Mouse (Mus musculus): ENCODE results near the gene Kif1c.
A peak's percentile ranks its signal among the peaks of the same experiment; 100 is the strongest.

The Kif1c gene

DNA sequence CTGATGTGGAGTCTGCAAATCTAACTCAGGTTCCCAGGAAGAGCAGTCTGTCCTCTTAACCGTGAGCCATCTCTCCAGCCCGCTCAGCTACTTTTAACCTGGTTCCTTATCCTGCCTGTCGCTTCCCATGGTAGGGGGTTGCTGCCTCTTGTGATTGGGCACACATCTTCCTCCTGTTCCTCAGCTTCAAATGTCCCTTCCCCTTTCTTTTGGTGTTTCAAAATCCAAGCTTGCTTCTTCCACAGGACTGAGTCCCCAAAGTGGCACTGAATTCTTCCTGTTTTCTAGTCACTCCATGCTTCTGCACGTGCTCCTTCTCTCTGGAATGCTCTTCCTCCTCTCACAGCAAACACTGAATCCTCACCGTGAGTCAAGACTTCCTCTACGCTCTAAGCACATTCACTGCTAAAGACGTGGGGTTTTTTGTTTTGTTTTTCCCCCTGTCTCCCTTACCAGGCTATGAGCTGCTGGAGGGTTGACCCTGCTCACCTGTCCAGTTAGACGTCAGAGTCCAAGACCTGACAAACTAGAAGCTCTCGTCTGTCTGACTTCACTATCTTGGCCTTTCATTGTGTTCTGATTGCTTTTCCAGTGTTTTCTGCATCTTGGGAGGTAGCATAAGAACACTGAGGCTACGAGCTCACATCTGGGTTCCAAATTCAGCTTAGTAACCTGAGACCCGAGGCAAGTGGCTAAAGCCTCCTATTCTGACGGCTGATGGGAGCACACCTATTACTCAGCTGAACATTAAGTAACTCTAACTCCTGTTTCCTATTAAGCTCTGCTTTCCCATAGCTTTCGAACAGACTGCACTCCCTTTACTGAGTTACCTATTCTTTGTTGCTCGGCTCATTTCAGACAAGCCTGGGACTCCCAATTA is 32.8 kb upstream of the Kif1c start:
- DNase-seq = peak; percentile 36

DNA sequence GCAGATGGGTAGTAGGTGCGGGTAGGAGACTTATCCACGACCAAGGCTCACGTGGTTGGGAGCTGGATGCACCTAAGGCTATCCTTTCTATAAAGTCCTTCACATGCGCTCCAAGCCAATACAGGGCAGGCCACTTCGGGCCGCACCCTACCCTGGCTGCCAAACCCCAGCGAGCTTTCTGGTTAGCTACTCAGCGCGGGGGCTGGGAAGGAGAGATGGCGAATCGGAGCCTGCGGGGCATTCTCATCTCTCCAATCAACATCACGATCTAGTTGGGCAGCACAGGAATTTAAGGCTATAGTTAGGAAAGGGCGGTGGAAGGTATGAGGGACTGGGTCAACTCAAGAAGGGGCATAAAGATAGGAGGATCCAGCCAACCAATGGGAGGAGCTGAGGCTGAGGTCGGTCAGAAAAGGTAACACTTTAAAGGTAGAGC is 32.0 kb upstream of the Kif1c start:
- DNase-seq = no peak

DNA sequence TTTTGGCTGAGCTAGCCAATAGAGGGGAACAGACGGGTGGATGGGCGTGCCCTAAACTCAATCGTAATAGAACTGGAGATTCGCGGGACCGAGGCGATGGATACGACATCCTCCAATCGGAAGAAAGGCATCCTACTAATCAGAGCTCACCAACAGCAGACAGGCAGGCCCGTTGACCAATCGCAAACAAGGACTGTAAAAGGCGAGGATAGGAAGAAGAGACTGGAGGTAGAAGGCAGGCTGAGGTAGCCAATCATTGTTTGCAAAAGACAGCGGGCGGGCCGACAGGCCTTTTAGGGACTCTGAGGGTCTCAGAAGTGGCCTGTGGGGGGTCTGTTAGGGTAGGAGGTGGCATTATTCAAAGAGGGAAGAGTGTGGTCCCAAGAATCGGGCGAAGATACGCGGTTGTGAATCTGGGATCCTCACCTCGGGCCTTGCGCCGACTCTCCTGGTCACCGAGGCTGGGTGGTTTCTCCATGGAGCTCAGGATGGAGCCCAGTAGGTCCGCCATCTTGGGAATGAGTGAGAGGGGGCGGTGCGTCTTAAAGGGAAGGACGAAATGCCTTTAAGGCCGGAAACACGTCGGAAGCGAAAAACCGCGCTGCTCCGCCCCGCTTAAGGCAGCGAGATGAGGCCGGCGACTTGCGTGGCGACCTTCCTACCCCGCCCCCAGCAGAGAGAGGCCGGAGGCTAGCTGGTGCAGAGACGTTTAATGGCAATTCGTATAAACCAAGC is 31.4 kb upstream of the Kif1c start, which contains the start of gene Spag7:
Spag7 (minus strand) TSS at position 646 of the 735 bp plus-strand sequence.
- peak; percentile 100 for DNase-seq

DNA sequence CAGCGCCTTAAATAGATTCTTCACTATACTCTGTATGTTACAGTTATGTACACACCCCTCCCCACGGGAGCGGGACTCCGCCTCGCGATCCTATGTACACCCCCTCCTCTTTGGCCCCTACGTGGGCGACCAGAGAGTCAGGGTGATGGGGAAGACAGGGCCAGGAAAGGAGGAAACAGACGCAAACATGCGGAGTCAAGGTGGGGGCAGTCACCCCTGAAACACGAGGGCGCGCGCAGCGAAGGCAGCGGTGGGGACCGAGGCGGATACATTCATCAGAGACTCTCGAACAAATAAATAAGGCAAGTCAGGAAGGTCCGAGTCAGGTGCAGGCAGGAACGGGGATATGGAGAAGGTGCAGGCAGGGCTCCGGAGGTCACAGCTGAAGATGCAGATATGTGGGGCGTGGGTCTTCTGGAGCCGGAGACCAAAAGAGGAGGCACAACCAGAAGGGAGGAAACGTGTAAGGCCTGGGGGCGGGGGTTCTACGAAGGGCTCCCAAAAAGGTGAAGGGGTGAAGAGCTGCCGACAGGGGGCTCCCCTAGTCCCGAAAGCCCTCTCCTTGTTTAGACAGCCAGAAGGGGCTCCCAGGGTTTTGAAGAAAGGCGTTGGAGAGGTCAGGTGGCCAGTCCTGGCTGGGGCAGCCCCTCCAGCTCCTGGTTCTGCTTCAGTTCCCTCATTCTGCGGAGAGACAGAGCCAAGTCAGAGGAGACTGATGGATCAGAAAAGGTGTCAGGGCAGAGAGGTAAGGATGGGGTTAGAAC is 30.6 kb upstream of the Kif1c start:
- DNase-seq = peak; percentile 87

DNA sequence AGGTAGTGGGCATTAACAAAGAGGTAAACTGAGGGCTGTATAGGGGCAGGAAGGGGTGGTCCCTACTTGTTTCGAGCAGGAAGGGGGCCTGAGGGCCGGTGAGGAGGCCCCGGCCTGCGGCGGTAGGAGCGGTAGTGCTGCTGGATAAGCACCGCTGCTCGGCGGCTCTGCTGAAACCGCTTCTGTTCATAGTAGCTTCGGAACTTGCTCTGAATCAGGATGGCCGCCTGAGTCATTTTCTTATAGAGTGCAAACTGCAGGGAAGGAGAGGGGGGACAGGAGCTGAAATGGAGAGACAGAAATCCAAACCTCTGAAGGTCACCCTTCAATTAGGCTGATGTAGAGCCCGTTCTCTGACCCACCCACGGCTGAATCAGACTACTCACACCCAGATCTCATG is 29.9 kb upstream of the Kif1c start:
- no peak for DNase-seq

DNA sequence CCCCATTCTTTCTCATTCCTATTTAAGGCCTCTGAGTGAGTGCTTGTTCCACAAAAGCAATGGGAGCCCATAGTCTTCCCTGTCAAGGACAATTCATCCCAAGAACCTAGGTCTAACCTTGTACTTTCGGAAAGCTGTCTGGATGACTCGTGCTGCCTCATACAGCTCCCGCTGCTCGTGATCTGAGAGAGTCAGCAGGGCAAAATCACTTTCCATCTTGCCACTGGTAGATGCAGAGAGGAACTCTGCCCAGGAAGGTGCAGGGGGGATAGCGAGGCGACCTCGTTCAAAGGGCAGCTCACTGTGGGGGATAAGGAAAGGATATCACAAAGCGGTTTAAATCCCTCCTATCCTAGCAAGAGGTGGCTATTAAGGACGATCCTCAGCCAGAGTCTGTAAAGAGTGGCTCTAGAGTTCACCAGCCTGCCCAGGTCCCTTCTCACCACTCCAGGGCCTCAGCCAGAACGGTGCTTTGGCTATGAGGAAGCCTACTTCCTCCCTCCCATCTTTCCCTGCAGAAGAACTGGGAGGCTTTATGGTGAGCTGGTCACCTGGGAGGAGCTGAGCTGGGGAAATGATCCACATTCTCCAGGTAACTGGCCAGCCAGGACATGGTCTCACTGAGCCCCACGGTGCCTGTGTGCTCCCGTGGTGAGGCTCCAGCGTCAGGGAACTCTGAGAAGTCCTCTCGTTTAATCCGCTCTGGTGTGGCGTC is 28.9 kb upstream of the Kif1c start:
- DNase-seq = peak; percentile 35

DNA sequence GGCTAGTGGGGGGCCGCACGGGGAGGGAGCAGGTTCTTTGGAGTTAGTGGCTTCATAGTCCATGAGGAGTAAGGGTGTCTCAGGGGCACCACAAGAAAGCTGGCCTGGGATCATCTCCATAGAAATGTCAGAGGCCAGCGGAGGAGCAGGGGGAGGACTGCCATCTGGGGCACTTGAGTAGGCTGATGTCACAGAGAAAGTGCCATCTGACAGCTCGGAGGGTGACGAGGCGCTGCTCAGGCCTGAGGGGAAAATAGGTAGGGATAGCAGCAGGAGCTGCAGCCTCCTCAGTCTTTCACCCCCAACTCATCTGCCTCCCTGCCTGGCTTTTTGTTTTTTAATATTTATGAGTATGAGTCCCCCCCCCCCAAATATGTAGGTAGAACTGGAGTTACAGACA is 26.3 kb upstream of the Kif1c start:
- peak; percentile 36 for DNase-seq

DNA sequence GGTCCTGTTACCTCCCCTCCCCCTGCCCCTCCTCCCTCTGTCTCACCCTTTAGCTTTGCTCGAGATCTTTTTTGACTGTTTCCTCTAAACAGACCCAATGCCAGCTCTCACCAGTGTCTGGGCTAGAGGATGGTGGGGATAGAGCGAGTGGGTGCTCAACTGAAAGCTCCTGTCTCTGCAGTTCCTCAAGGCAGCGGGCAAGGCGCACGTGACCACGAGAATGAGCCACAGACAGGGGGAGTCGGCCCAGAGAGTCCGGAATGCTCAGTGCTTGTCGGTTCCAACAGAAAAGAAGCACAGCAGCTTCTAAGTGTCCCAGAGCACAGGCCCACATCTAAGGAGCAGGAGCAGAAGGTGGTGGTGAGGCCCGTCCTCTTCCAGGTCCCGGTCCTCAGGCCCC is 25.8 kb upstream of the Kif1c start:
- peak; percentile 38 for DNase-seq

DNA sequence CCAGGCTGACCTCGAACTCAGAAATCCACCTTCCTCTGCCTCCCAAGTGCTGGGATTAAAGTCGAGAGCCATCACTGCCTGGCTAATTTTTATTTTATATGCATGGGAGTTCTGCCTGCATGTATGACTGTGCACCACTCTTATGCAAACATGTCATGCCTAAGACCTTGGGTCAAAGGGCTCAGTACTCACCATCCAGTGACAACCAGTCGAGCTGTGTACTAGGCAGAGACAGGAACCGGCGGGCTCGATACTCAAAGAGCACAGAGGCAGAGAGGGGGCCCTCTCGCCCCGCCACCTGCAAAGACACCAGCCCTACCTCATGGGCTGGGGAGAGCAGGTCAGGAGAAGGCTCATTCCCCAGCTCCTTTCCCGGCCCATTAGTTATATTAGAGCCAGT is 22.3 kb upstream of the Kif1c start:
- DNase-seq = no peak

DNA sequence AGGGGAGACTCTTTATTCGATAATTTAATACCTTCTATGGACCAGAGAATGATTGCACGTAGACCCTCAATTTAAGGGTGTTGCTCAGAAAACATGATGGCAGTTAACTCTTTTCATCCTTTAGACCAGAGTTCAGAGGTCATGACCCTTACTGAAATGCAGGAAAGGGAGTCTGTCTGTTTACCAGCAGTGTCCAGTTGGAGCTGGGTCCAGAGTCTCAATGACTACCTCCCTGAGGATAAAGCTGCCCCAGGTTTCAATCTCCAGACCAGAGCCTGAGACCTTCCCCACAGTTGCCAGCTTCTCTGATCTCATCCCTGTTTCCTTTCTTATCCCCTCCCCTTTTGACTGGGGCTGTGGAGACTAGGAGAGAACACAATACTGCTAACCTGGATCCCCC is 21.8 kb upstream of the Kif1c start:
- DNase-seq = no peak

DNA sequence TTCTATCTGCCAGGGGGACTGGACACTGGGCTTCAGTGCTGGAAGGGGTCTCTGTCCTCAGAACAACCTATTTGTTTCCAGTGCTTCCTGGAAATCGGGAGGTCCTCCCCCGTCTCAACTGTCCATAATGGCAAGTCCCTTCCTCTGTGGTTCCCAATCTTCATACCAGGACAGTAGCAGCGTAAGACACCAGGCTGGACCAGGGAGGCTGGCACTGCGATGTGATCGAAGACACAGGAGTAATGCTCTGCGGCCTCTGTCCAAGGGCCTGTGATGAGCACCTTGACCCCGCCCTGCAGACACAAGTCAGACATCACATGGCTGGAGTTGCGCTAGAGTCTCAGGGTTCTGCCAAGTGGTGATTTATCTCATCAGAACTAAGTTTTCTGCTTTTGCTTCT is 21.0 kb upstream of the Kif1c start:
- DNase-seq = no peak

DNA sequence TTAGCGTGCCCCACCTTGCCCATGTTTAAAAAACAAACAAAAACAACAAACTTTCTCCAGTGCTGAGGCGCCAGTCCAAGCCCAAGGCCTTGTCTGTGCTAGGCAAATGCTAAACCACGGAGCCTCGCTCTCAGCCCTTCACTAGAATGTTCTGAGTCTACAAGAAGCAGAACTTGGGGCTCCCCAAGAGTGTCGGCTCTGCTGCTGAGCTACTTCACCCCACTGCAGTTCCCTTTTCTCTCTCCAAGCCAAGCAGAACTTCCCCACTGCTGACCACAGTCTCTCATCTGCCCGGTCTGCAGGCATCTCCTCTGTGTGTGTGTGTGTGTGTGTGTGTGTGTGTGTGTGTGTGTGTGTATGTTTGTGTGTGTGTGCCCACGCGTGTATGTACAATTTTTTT is 20.5 kb upstream of the Kif1c start:
- DNase-seq = no peak

DNA sequence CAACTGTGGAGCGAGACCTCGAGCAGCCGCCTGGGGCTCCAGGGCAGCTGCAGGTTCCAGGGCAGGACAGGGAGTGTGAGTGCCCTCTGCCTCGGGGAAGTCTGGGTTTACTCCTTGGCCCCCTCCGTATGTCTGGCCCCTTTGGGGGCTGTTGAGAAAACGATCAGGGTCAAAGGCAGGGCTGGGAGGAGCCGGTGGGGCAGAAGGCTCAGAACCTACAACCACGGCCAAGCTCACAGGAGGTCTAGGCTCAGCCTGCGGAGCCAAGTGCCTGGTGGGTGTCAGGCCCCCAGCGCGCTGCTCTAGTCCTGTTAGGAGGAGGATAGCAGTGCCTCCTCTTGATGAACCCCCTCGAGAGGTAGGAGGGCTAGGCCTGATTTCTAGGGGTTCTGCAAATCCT is 19.2 kb upstream of the Kif1c start:
- no peak for DNase-seq

DNA sequence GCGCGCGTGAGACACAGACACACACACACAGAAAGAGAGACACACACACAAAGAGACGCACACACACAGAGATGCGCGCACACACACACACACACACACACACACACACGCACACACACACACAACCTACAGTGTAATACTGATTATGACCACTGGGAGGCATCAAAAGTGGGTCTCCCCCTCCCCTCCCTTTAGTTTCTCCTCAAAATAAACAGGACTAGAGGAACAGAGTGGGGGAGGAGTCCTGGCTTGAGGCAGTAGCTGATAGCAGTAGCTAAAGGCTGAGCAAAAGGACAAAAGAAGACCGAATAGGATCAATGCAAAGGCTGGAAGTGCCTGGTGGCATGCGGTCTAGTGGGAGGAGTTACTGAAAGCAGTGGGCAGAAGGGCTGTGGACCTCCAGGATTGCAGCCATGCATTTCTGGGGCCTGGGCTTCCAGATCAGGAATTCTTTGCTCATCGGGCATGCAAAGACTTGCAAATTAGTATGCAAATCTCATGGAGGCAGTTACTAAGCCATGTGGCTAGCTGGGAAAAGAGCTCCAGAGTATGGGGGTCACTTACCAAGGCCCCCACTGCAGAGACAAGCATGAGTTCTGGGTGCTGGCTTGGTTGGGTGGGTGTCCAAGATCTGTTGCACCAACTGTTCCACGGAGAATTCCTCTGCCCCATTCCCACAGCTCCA is 18.3 kb upstream of the Kif1c start:
- DNase-seq = no peak

DNA sequence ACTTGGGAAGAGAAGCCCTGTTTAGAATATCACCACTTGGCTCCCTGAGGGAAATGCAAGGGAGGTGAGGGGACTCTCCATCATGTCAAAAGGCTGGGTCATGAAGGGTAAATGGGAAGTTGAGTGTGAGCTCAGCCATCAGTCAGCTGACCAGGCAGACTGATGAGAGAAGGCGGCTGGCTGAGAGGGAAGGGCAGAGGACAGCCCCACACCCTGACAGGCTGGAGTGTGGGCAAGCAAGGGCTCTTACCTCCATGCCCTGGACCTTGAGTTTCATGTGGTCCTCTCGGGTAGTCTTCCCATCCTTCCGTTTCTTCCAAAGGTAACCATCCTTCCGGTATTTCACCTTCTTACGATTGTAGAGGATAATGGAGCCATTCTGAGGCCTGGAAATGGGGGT is 16.7 kb upstream of the Kif1c start:
- no peak for DNase-seq

DNA sequence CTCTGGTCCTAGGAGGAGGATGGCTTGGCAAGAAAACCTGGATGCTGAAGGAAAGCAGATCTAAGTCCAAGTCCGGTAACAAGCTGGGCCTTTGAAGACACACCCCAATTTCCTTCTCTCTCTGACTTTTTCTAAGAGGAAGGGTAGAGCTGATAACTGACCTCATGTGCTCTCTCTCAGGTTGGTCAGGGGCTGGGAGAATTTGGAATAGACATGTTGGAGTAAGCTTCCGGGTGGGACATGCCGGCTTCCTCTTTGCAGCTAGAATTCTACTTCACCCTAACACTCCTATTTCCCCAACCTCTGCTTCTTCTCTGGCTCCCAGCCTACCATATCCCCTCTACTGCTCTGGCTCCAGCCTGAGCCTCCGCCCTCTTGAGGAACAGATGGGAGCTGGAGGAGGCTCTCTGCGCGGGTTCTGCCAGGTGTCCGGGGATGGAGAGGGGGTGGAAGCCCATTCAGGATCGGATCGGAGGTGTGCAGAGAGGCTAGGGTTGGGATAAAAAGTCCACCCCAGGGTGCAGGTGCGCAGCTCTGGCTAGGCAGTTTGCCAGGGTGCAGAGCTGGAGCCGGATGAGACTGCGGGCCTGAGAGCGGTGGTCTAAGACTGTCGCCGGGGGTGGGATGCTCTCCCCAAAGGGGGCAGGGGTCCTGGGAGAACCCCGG is 13.3 kb upstream of the Kif1c start:
- DNase-seq = peak; percentile 85

DNA sequence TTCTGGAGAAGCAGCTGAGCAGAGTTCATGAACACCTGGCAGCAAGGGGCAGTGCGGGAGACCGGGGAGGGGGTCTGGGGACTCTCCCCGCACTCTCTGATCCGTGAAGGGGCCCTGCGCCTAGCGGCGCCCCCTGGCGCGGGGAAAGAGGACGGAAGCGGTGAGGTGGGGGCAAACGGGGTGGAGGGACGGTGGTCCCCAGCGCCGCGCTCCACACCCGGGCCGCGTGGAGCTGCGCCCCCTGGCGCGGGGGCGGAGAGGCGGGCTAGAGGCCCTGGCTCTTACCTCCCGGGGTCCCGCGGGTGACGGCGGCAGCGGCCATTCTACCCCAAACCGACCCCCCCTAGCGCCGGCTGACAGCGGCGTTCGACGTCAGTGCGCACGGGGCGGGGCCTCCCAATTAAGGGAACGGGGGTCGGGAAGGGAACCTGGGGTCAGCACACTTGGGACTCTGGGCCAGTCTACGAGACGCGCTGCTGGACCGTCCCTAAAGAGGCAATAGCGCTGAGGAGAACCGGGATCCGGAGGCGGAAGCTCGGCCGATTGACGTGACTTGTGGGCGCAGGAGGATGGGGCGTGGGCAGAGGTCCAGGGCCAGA is 12.6 kb upstream of the Kif1c start, which contains the start of gene Camta2:
Camta2 (minus strand) TSS at position 505 of the 599 bp plus-strand sequence.
- peak; percentile 89 for DNase-seq

DNA sequence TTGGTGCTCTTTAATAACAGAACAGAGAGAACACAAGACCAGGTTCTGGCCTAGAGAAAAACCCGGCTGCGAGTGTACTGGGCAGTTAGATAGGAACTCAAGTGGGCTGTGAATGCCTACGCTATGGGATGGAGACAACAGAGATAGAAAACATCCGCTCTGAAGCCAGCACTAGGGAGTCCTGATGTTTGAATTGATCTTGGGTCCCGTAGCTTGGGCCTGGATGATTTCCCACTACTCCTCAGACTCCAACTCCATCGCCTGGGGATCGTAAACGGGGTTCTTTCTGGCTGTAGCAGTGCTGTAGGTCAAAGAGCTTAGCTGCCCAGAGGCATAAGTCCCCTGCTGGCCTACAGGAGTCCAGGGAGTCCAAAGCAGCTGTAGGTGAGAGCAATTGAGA is 12.0 kb upstream of the Kif1c start:
- no peak for DNase-seq

DNA sequence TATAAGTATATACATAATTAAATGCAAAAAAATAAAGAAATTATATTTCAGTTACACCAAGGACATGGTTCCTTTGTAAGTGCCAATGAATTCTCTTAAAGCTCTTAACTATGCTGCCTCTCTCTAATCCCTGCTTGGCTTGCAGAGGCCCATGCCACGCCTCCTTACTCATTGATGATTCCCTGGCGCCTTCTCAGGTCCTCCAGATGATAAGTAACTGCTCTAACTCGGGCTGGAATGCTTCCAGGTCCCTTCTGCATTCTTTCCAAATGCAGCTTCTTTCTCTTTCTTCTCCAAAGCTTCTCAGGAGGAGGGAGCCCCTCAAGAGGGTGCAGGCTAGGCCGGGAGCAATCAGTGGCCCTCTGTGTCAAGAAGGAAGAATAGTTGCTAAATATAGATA is 10.8 kb upstream of the Kif1c start:
- DNase-seq = no peak

DNA sequence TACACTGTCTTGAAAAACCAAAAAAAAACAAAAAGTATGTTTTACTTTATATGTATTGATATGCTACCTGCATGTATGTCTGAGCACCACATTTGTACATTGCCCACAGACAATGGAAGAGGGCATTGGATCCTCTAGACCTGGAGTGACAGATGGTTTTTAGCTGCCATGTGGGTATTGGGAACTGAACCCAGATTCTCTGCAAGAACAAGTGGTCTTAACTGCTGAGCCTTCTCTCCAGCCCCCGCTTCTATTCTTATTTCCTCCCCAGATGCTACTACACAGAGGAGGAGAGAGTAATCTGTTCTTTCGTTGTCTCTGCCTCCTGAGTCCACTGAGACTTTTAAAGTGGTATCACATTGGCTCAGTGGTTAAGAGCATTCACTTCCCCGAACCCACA is 6.8 kb upstream of the Kif1c start:
- no peak for DNase-seq

DNA sequence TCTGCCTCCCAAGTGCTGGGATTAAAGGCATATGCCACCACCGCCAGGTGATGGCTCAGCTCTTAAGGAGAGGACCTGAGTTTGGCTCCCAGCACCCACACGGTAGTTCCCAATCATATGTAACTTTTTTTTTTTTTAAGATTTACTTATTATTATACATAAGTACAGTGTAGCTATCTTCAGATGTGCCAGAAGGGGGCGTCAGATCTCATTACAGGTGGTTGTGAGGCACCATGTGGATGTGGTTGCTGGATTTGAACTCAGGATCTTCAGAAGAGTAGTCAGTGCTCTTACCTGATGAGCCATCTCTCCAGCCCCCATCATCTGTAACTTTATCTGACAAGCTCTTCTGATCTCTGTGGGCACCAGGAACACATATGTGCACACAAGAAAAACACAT is 3.0 kb upstream of the Kif1c start:
- DNase-seq = no peak

All from cerebellum, adult 9-11 months (tissue).